Mouse (Mus musculus): Measurements from ENCODE around the gene Bcat1.

DNA sequence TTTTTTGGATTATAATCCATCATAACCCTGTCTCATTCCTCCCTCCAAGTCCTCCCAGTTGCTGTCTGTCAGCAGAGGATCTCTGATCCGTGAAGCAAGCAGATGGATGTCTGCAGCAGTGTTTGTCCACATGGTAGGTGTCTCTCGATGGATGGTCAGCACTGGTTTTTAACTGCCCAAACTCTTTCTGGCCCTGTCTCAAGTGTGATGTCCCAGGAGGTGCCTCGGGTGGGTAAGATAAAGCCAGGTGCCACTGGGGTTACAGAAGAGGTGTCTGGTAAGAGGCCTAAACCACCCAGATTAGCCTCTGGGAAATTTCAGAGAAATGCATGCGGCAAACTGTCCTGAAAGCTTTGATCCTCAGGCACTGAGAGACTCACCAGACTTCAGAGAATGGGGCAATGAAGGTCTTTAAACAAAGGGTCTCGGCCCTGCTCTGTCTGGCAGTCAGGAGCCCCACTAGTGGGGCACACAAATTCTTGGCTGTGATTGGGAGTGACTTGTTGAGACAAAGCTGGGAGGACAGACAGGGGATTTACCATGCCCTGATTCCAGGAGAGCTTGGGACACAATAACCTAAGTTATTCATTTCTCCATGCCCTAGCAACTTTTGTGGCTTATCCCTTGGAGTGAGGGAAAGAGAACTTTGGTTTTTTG lies 12.6 kb downstream of the Bcat1 start:
- TF ChIP-seq CTCF (IDR thresholded peaks at IDR 0.05; ENCODE audit: extremely low read depth, insufficient read depth, low read length) (no peak), POLR2A (IDR thresholded peaks at IDR 0.05; ENCODE audit: extremely low read depth, insufficient read depth, low read length) (no peak)

All from cortical plate, adult 2 months (tissue).